Mouse (Mus musculus): ENCODE measurements around the gene Npas3.

Gene Npas3

GRCm38 (mm10) chr12:53294011-53294410, 45.5 kb downstream of the Npas3 start:
- no peak for DNase-seq (ENCODE audit: low read depth, low spot score)

GRCm38 (mm10) chr12:53295747-53296146, 47.3 kb downstream of the Npas3 start:
- no peak for DNase-seq (ENCODE audit: low read depth, low spot score)

GRCm38 (mm10) chr12:53297946-53298840, 49.7 kb downstream of the Npas3 start:
- DNase-seq (ENCODE audit: low read depth, low spot score), result no peak

- peak; percentile 14 for DNase-seq (ENCODE audit: low read depth, low spot score)
Observed at GRCm38 (mm10) chr12:53300964-53301363, 52.5 kb downstream of the Npas3 start.

- no peak for DNase-seq (ENCODE audit: low read depth, low spot score)
Observed at GRCm38 (mm10) chr12:53302129-53302528, 53.7 kb downstream of the Npas3 start.

GRCm38 (mm10) chr12:53316715-53317114, 68.2 kb downstream of the Npas3 start:
- no peak for DNase-seq (ENCODE audit: low read depth, low spot score)

GRCm38 (mm10) chr12:53317801-53318200, 69.3 kb downstream of the Npas3 start:
- no peak for DNase-seq (ENCODE audit: low read depth, low spot score)

GRCm38 (mm10) chr12:53320526-53320925, 72.0 kb downstream of the Npas3 start:
- DNase-seq (ENCODE audit: low read depth, low spot score), result no peak

GRCm38 (mm10) chr12:53321018-53321417, 72.5 kb downstream of the Npas3 start:
- DNase-seq (ENCODE audit: low read depth, low spot score), result no peak

GRCm38 (mm10) chr12:53321944-53322343, 73.5 kb downstream of the Npas3 start:
- no peak for DNase-seq (ENCODE audit: low read depth, low spot score)

- DNase-seq (ENCODE audit: low read depth, low spot score), result no peak
Observed at GRCm38 (mm10) chr12:53327653-53328188, 79.2 kb downstream of the Npas3 start.

GRCm38 (mm10) chr12:53328257-53328736, 79.8 kb downstream of the Npas3 start:
- DNase-seq (ENCODE audit: low read depth, low spot score), result no peak

- no peak for DNase-seq (ENCODE audit: low read depth, low spot score)
Observed at GRCm38 (mm10) chr12:53330141-53330540, 81.7 kb downstream of the Npas3 start.

GRCm38 (mm10) chr12:53331391-53331790, 82.9 kb downstream of the Npas3 start:
- no peak for DNase-seq (ENCODE audit: low read depth, low spot score)

- DNase-seq (ENCODE audit: low read depth, low spot score), result no peak
Observed at GRCm38 (mm10) chr12:53331800-53332199, 83.3 kb downstream of the Npas3 start.

- DNase-seq (ENCODE audit: low read depth, low spot score), result no peak
Observed at GRCm38 (mm10) chr12:53333251-53333650, 84.8 kb downstream of the Npas3 start.

- DNase-seq (ENCODE audit: low read depth, low spot score), result no peak
Observed at GRCm38 (mm10) chr12:53338349-53338948, 90.0 kb downstream of the Npas3 start.

- DNase-seq (ENCODE audit: low read depth, low spot score), result peak; percentile 27
Observed at GRCm38 (mm10) chr12:53342741-53343140, 94.3 kb downstream of the Npas3 start.

GRCm38 (mm10) chr12:53351860-53352259, 103.4 kb downstream of the Npas3 start:
- peak; percentile 2 for DNase-seq (ENCODE audit: low read depth, low spot score)

GRCm38 (mm10) chr12:53365751-53366150, 117.3 kb downstream of the Npas3 start:
- DNase-seq (ENCODE audit: low read depth, low spot score), result no peak

GRCm38 (mm10) chr12:53384851-53385250, 136.4 kb downstream of the Npas3 start:
- DNase-seq (ENCODE audit: low read depth, low spot score), result no peak

GRCm38 (mm10) chr12:53405856-53406255, 157.4 kb downstream of the Npas3 start:
- DNase-seq (ENCODE audit: low read depth, low spot score), result no peak

GRCm38 (mm10) chr12:53407776-53408175, 159.3 kb downstream of the Npas3 start:
- no peak for DNase-seq (ENCODE audit: low read depth, low spot score)
